Mouse (Mus musculus) forebrain, embryonic 15.5 days (tissue): Measurements from ENCODE around the gene Sypl2. TPM values are rescaled to one million over a fixed set of nuclear protein-coding genes. Genes with fewer than 3 reads are reported as not detected.

Experiments
- ATAC-seq: fragments of 200-750 bp; cut with Nextera tagmentation; replicated peaks from 2 replicates; pipeline ENCODE4 v1.8.0; 2017; ENCODE audit warnings: mild to moderate bottlenecking, moderate TSS enrichment, moderate library complexity
- H3K27ac ChIP-seq: fragments of 300-500 bp; sonication (generic); replicated peaks from 2 replicates; pipeline ENCODE4 v1.5.1; 2015; ENCODE audit warnings: mild to moderate bottlenecking, inconsistent platforms
- H3K27me3 ChIP-seq: fragments of 300-500 bp; sonication (generic); 2 replicates; pipeline ENCODE4 v1.6.1; 2015; ENCODE audit warnings: inconsistent platforms
- H3K36me3 ChIP-seq: fragments of 300-500 bp; sonication (generic); 2 replicates; pipeline ENCODE4 v1.6.1; 2015; ENCODE audit warnings: mild to moderate bottlenecking, inconsistent platforms
- H3K4me1 ChIP-seq: fragments of 300-500 bp; sonication (generic); 2 replicates; pipeline ENCODE4 v1.6.1; 2015; ENCODE audit warnings: inconsistent platforms
- H3K4me2 ChIP-seq: fragments of 300-500 bp; sonication (generic); replicated peaks from 2 replicates; pipeline ENCODE4 v1.6.1; 2015; ENCODE audit warnings: mild to moderate bottlenecking, inconsistent platforms
- H3K4me3 ChIP-seq: fragments of 300-500 bp; sonication (generic); 2 replicates; pipeline ENCODE4 v1.5.1; 2015; ENCODE audit warnings: mild to moderate bottlenecking, inconsistent platforms
- H3K9ac ChIP-seq: fragments of 300-500 bp; sonication (generic); replicated peaks from 2 replicates; pipeline ENCODE4 v1.6.1; 2015; ENCODE audit warnings: mild to moderate bottlenecking, inconsistent platforms
- H3K9me3 ChIP-seq: fragments of 300-500 bp; sonication (generic); 2 replicates; pipeline ENCODE4 v1.6.1; 2016; ENCODE audit warnings: inconsistent platforms
- WGBS: fragments of 180-500 bp; shearing (Covaris S2); methylation state at CpG from one replicate; pipeline ENCODE4 v1.1.7; 2015; ENCODE audit warnings: mixed read lengths; 5-methylcytosine and 5-hydroxymethylcytosine counted together
- polyA plus RNA-seq: library from polyadenylated mRNA; unstranded; fragments of >200 nt; fragmentation: Nextera tagmentation; extraction: Ambion mirVana; gene quantifications from 2 replicates; pipeline ENCODE4 v1.2.1, GENCODE M21; 2015

Gene Sypl2
- polyA plus RNA-seq, 1 experiment from 2014 or later: 2.7 TPM

GRCm38 (mm10) chr3:108203212-108203611 lies 23.2 kb downstream of the Sypl2 start:
- no peaks in the 10 kb centered on the region for H3K27me3 ChIP-seq
- no peaks in the 10 kb centered on the region for H3K9me3 ChIP-seq
- no peak overlapping the region for H3K4me2 ChIP-seq
- peaks cover 46% of the 10 kb centered on the region for H3K36me3 ChIP-seq
- H3K9ac ChIP-seq: no peak overlapping the region
- H3K4me1 ChIP-seq: peaks cover 40% of the 10 kb centered on the region
- no peak overlapping the region for H3K27ac ChIP-seq
- ATAC-seq: no peak
- H3K4me3 ChIP-seq: no peak overlapping the region
- WGBS: 94% methylated on average over 13 of the region's 13 CpGs

- peaks cover 46% of the 10 kb centered on the region for H3K36me3 ChIP-seq
- ATAC-seq: no peak
These were observed 23.9 kb downstream of the Sypl2 start for GRCm38 (mm10) chr3:108202506-108202905.

GRCm38 (mm10) chr3:108200329-108201323 lies 25.8 kb downstream of the Sypl2 start, which contains the start of gene Cyb561d1:
Gene Cyb561d1, minus strand, starts transcription at chr3:108201212.
- peak; percentile 88 for ATAC-seq
- H3K27me3 ChIP-seq: no peaks in the 10 kb centered on the region
- peak within 1 kb of the TSS; percentile 82 for H3K27ac ChIP-seq
- H3K4me1 ChIP-seq: peaks cover 46% of the 10 kb centered on the region
- peak within 1 kb of the TSS; percentile 63 for H3K9ac ChIP-seq
- H3K9me3 ChIP-seq: no peaks in the 10 kb centered on the region
- 2% methylated on average over 44 of the region's 44 CpGs for WGBS
- H3K4me3 ChIP-seq: peak within 1 kb of the TSS; percentile 60
- H3K4me2 ChIP-seq: peak within 1 kb of the TSS; percentile 67
- H3K36me3 ChIP-seq: peaks cover 35% of the 10 kb centered on the region

More at GRCm38 (mm10) chr3:108202506-108202905, 23.9 kb downstream of the Sypl2 start:
- Histone ChIP-seq H3K9ac (no peak overlapping the region), H3K4me2 (no peak overlapping the region), H3K27ac (no peak overlapping the region), H3K4me3 (no peak overlapping the region), H3K4me1 (peaks cover 37% of the 10 kb centered on the region), H3K9me3 (no peaks in the 10 kb centered on the region), H3K27me3 (no peaks in the 10 kb centered on the region)

GRCm38 (mm10) chr3:108199231-108199630 lies 27.2 kb downstream of the Sypl2 start:
- no peak overlapping the region for H3K4me2 ChIP-seq
- no peak for ATAC-seq
- H3K27me3 ChIP-seq: no peaks in the 10 kb centered on the region
- no peak overlapping the region for H3K4me3 ChIP-seq
- H3K4me1 ChIP-seq: peaks cover 49% of the 10 kb centered on the region
- H3K36me3 ChIP-seq: peaks cover 21% of the 10 kb centered on the region
- H3K9ac ChIP-seq: no peak overlapping the region
- no peaks in the 10 kb centered on the region for H3K9me3 ChIP-seq
- 95% methylated on average over 6 of the region's 6 CpGs for WGBS
- H3K27ac ChIP-seq: no peak overlapping the region

- Histone ChIP-seq H3K4me3 (peak overlapping the region; percentile 10; the same call in 1 of the 2 replicates), H3K9me3 (no peaks in the 10 kb centered on the region), H3K4me2 (peak overlapping the region; percentile 31), H3K36me3 (peaks cover 12% of the 10 kb centered on the region), H3K4me1 (peaks cover 48% of the 10 kb centered on the region), H3K27me3 (no peaks in the 10 kb centered on the region), H3K27ac (peak overlapping the region; percentile 72), H3K9ac (peak overlapping the region; percentile 33)
- WGBS: 15% methylated on average over 14 of the region's 14 CpGs
- no peak; the same call in 1 of the 2 replicates for ATAC-seq
These were observed 29.4 kb downstream of the Sypl2 start for GRCm38 (mm10) chr3:108197066-108197497.

GRCm38 (mm10) chr3:108195941-108196590 lies 30.4 kb downstream of the Sypl2 start:
- peak; percentile 21 for ATAC-seq
- Histone ChIP-seq H3K27ac (peak overlapping the region; percentile 72), H3K4me2 (no peak overlapping the region), H3K36me3 (peaks cover 10% of the 10 kb centered on the region; the same call in 1 of the 2 replicates), H3K9me3 (no peaks in the 10 kb centered on the region), H3K27me3 (no peaks in the 10 kb centered on the region), H3K4me1 (peaks cover 41% of the 10 kb centered on the region), H3K9ac (no peak overlapping the region), H3K4me3 (no peak overlapping the region)
- 61% methylated on average over 7 of the region's 7 CpGs for WGBS

- Histone ChIP-seq H3K9ac (no peak overlapping the region), H3K4me1 (peaks cover 33% of the 10 kb centered on the region), H3K9me3 (no peaks in the 10 kb centered on the region), H3K4me2 (no peak overlapping the region), H3K27me3 (no peaks in the 10 kb centered on the region), H3K4me3 (no peak overlapping the region), H3K27ac (peak overlapping the region; percentile 72), H3K36me3 (peaks cover 11% of the 10 kb centered on the region; the same call in 1 of the 2 replicates)
- ATAC-seq: no peak
- 90% methylated on average over 4 of the region's 4 CpGs for WGBS
These were observed 31.2 kb downstream of the Sypl2 start for GRCm38 (mm10) chr3:108195287-108195686.

GRCm38 (mm10) chr3:108193686-108194085 lies 32.8 kb downstream of the Sypl2 start:
- H3K9ac ChIP-seq: no peak overlapping the region
- H3K4me1 ChIP-seq: peaks cover 40% of the 10 kb centered on the region
- no peaks in the 10 kb centered on the region for H3K27me3 ChIP-seq
- H3K4me2 ChIP-seq: no peak overlapping the region
- 86% methylated on average over 4 of the region's 4 CpGs for WGBS
- peaks cover 10% of the 10 kb centered on the region; the same call in 1 of the 2 replicates for H3K36me3 ChIP-seq
- no peak overlapping the region for H3K4me3 ChIP-seq
- H3K27ac ChIP-seq: no peak overlapping the region
- H3K9me3 ChIP-seq: no peaks in the 10 kb centered on the region
- no peak for ATAC-seq

- Histone ChIP-seq H3K27ac (no peak overlapping the region), H3K36me3 (peaks cover 9% of the 10 kb centered on the region; the same call in 1 of the 2 replicates), H3K4me3 (no peak overlapping the region), H3K27me3 (no peaks in the 10 kb centered on the region), H3K4me2 (no peak overlapping the region), H3K9ac (0 out of 2 replicates have a peak overlapping the region, but pooled peaks have one; percentile 6), H3K4me1 (peaks cover 41% of the 10 kb centered on the region), H3K9me3 (no peaks in the 10 kb centered on the region)
- no peak for ATAC-seq
- 65% methylated on average over 5 of the region's 5 CpGs for WGBS
These were observed 36.6 kb downstream of the Sypl2 start for GRCm38 (mm10) chr3:108189897-108190296.

GRCm38 (mm10) chr3:108188716-108189490 lies 37.5 kb downstream of the Sypl2 start:
- Histone ChIP-seq H3K4me3 (no peak overlapping the region), H3K9me3 (no peaks in the 10 kb centered on the region), H3K4me2 (no peak overlapping the region), H3K27ac (no peak overlapping the region), H3K4me1 (peaks cover 40% of the 10 kb centered on the region), H3K36me3 (peaks cover 9% of the 10 kb centered on the region; the same call in 1 of the 2 replicates), H3K9ac (no peak overlapping the region), H3K27me3 (no peaks in the 10 kb centered on the region)
- ATAC-seq: no peak
- WGBS: 76% methylated on average over 9 of the region's 9 CpGs

GRCm38 (mm10) chr3:108187111-108187795 lies 39.2 kb downstream of the Sypl2 start:
- Histone ChIP-seq H3K27ac (no peak overlapping the region), H3K4me2 (peak overlapping the region; percentile 89), H3K9ac (peak overlapping the region; percentile 80), H3K4me1 (peaks cover 37% of the 10 kb centered on the region), H3K4me3 (peak overlapping the region; percentile 84), H3K36me3 (0 out of 2 replicates have a peak, but pooled peaks cover 6% of the 10 kb centered on the region), H3K27me3 (no peaks in the 10 kb centered on the region), H3K9me3 (no peaks in the 10 kb centered on the region)
- ATAC-seq: peak; percentile 40
- WGBS: 67% methylated on average over 20 of the region's 20 CpGs
